Mouse (Mus musculus): ENCODE data around the gene Wrnip1.

Gene Wrnip1

GRCm38 (mm10) chr13:32801693-32802221, at the start of gene Wrnip1:
TSS of gene Wrnip1 (plus strand) at chr13:32802038.
- peak; percentile 93 for DNase-seq (ENCODE audit: low spot score)

GRCm38 (mm10) chr13:32752066-32752657, 49.7 kb upstream of the Wrnip1 start:
- DNase-seq (ENCODE audit: low spot score), result no peak

GRCm38 (mm10) chr13:32759036-32759435, 42.8 kb upstream of the Wrnip1 start:
- no peak for DNase-seq (ENCODE audit: low spot score)

GRCm38 (mm10) chr13:32760795-32761194, 41.0 kb upstream of the Wrnip1 start:
- no peak for DNase-seq (ENCODE audit: low spot score)

GRCm38 (mm10) chr13:32763141-32763540, 38.7 kb upstream of the Wrnip1 start:
- no peak for DNase-seq (ENCODE audit: low spot score)

GRCm38 (mm10) chr13:32764448-32764847, 37.4 kb upstream of the Wrnip1 start:
- DNase-seq (ENCODE audit: low spot score), result no peak

- DNase-seq (ENCODE audit: low spot score), result peak; percentile 45
Observed at GRCm38 (mm10) chr13:32768104-32768503, 33.7 kb upstream of the Wrnip1 start.

GRCm38 (mm10) chr13:32769960-32770359, 31.9 kb upstream of the Wrnip1 start:
- no peak for DNase-seq (ENCODE audit: low spot score)

- DNase-seq (ENCODE audit: low spot score), result no peak
Observed at GRCm38 (mm10) chr13:32775889-32776288, 25.9 kb upstream of the Wrnip1 start.

- DNase-seq (ENCODE audit: low spot score), result no peak
Observed at GRCm38 (mm10) chr13:32776350-32776749, 25.5 kb upstream of the Wrnip1 start.

GRCm38 (mm10) chr13:32778861-32779260, 23.0 kb upstream of the Wrnip1 start:
- DNase-seq (ENCODE audit: low spot score), result no peak

- no peak for DNase-seq (ENCODE audit: low spot score)
Observed at GRCm38 (mm10) chr13:32783055-32783454, 18.8 kb upstream of the Wrnip1 start.

GRCm38 (mm10) chr13:32783816-32784215, 18.0 kb upstream of the Wrnip1 start, which contains the start of gene Mylk4:
TSS of gene Mylk4 (minus strand) at chr13:32783954.
- DNase-seq (ENCODE audit: low spot score), result no peak

- DNase-seq (ENCODE audit: low spot score), result no peak
Observed at GRCm38 (mm10) chr13:32787584-32787983, 14.3 kb upstream of the Wrnip1 start.

GRCm38 (mm10) chr13:32789781-32790180, 12.1 kb upstream of the Wrnip1 start:
- DNase-seq (ENCODE audit: low spot score), result no peak

- no peak for DNase-seq (ENCODE audit: low spot score)
Observed at GRCm38 (mm10) chr13:32794619-32795018, 7.2 kb upstream of the Wrnip1 start.

GRCm38 (mm10) chr13:32795166-32795565, 6.7 kb upstream of the Wrnip1 start:
- no peak for DNase-seq (ENCODE audit: low spot score)

GRCm38 (mm10) chr13:32797085-32797484, 4.8 kb upstream of the Wrnip1 start:
- no peak for DNase-seq (ENCODE audit: low spot score)

- no peak for DNase-seq (ENCODE audit: low spot score)
Observed at GRCm38 (mm10) chr13:32799131-32799530, 2.7 kb upstream of the Wrnip1 start.

GRCm38 (mm10) chr13:32800859-32801258, 979 bp upstream of the Wrnip1 start:
- no peak for DNase-seq (ENCODE audit: low spot score)

GRCm38 (mm10) chr13:32802259-32803081, 632 bp downstream of the Wrnip1 start, which contains the start of gene D930007J09Rik:
TSS of gene D930007J09Rik (minus strand) at chr13:32802849.
- peak; percentile 19 for DNase-seq (ENCODE audit: low spot score)

GRCm38 (mm10) chr13:32803701-32804345, 2.0 kb downstream of the Wrnip1 start:
- DNase-seq (ENCODE audit: low spot score), result no peak

- DNase-seq (ENCODE audit: low spot score), result no peak
Observed at GRCm38 (mm10) chr13:32806820-32807219, 5.0 kb downstream of the Wrnip1 start.
